Mouse (Mus musculus): ENCODE results near the gene 2900026A02Rik. TPM values are rescaled to one million over a fixed set of nuclear protein-coding genes. Genes with fewer than 3 reads are reported as not detected.
"Not testable (repeated sequence)": the region's sequence is repeated elsewhere in the genome, so short reads cannot be mapped to it uniquely, and the experiment has no call there.

The 2900026A02Rik gene
- total RNA-seq, 1 experiment = 12.3 TPM

DNA sequence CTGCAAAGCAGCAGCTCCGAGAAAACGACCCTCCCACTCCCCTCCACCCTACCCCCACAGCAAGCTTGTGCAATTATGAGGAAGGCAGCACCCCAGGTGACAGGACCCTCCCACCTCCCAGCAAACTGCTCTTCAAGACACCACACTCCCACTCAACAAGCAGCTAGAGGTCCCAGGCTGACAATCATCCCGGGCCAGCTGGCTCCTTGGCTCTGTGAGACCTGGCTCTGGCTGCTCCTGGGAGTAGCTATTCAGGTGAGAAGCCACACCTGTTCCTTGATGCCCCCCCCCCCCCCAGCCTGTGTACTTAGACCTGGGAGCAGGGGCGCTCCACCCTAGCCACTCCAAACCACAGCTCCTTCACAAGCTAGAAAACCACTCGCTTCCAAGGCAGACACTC, 107.9 kb downstream of the 2900026A02Rik start:
- H3K9me3 ChIP-seq (ENCODE audit: control insufficient read depth, insufficient read depth, low read depth, low read length) = no peaks in the 10 kb centered on the region
- in situ Hi-C loops (cut with MboI; ENCODE audit: low sequenced_read_pairs in 2 of 2, unreplicated experiment in 2 of 2) = no loop called here

DNA sequence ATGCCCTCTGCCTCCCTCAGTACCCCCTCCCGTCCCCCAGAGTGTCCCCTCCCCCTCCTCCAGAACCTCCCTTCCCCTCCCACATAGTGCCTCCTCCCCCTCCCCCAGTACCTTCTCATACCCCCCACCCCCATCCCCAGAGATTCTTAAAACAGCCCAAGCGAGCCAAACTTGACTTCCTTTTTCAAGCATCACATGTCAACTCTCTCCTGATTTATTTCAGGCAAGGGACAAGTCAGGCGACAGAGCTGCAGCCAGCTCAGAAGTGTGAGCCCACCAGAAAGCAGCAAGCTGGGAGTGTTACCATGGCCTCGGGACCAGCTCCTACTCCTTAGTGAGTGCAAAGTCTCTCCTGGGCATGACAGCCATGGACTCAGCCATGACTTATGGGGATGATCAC, 109.7 kb downstream of the 2900026A02Rik start:
- Histone ChIP-seq H3K9ac (ENCODE audit: insufficient read depth, low read depth, low read length, poor library complexity, severe bottlenecking) (no peak overlapping the region), H3K36me3 (ENCODE audit: control insufficient read depth, insufficient read depth, low read length, poor library complexity, severe bottlenecking) (no peaks in the 10 kb centered on the region), H3K4me1 (ENCODE audit: control insufficient read depth in 2 of 2, insufficient read depth in 2 of 2, low read length in 2 of 2, poor library complexity in 1 of 2) (peaks cover 2 to 32% of the 10 kb centered on the region in 2 experiments; a peak in 2 of 4 replicates), H3K27ac (ENCODE audit: insufficient read depth, low read depth, low read length, poor library complexity, severe bottlenecking) (no peak overlapping the region), H3K4me3 (ENCODE audit: insufficient read depth in 1 of 2, low read depth in 1 of 2, low read length in 2 of 2, poor library complexity in 1 of 2, severe bottlenecking in 1 of 2) (no peak overlapping the region), H3K9me3 (ENCODE audit: control insufficient read depth, insufficient read depth, low read depth, low read length) (no peaks in the 10 kb centered on the region)
- no peak for DNase-seq (ENCODE audit: low read depth, low spot score)
- in situ Hi-C loops (cut with MboI; ENCODE audit: low sequenced_read_pairs in 2 of 2, unreplicated experiment in 2 of 2) = no loop called here
- no peak for TF ChIP-seq HCFC1 (IDR thresholded peaks at IDR 0.05; ENCODE audit: borderline replicate concordance, insufficient read depth, low read length)
- no peak for TF ChIP-seq CHD2 (IDR thresholded peaks at IDR 0.05; ENCODE audit: low read depth, low read length)
- no peak for TF ChIP-seq MAFK (IDR thresholded peaks at IDR 0.05; ENCODE audit: insufficient read depth, low read depth, low read length)
- TF ChIP-seq ZC3H11A (IDR thresholded peaks at IDR 0.05; ENCODE audit: borderline replicate concordance, low read depth, low read length) = no peak

More for the DNA sequence above, 107.9 kb downstream of the 2900026A02Rik start:
- no peak overlapping the region for H3K27ac ChIP-seq (ENCODE audit: insufficient read depth, low read depth, low read length, poor library complexity, severe bottlenecking)
- no peak overlapping the region for H3K4me3 ChIP-seq (ENCODE audit: insufficient read depth in 1 of 2, low read depth in 1 of 2, low read length in 2 of 2, poor library complexity in 1 of 2, severe bottlenecking in 1 of 2)
- H3K4me1 ChIP-seq (ENCODE audit: control insufficient read depth in 2 of 2, insufficient read depth in 2 of 2, low read length in 2 of 2, poor library complexity in 1 of 2) = peaks cover 2 to 33% of the 10 kb centered on the region in 2 experiments; a peak in 2 of 4 replicates
- no peaks in the 10 kb centered on the region for H3K36me3 ChIP-seq (ENCODE audit: control insufficient read depth, insufficient read depth, low read length, poor library complexity, severe bottlenecking)
- DNase-seq (ENCODE audit: low read depth, low spot score) = no peak
- TF ChIP-seq CHD2 (IDR thresholded peaks at IDR 0.05; ENCODE audit: low read depth, low read length) (no peak), HCFC1 (IDR thresholded peaks at IDR 0.05; ENCODE audit: borderline replicate concordance, insufficient read depth, low read length) (no peak), ZC3H11A (IDR thresholded peaks at IDR 0.05; ENCODE audit: borderline replicate concordance, low read depth, low read length) (no peak), ZNF384 (IDR thresholded peaks at IDR 0.05; ENCODE audit: low read depth, low read length) (no peak), MAFK (IDR thresholded peaks at IDR 0.05; ENCODE audit: insufficient read depth, low read depth, low read length) (no peak)
- no peak overlapping the region for H3K9ac ChIP-seq (ENCODE audit: insufficient read depth, low read depth, low read length, poor library complexity, severe bottlenecking)

DNA sequence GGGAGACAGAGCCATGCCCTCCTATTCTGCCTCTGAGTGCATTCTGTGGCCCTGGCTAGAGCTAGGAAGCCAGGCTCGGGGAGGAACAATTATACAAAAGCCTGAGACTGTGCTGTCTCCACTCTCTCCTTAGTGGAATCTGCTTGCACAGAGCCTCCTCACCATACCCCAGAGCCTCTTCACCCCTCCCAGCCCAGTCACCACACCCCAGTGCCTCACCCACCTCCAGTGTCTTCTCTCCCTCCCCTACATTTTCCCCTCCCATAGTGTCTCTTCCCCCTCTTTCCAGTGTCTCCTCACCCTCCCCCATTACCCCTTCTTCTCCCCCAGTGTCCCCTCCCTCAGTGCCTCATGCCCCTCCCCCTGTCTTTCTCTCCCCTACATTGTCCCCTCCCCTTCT, 110.1 kb downstream of the 2900026A02Rik start:
- in situ Hi-C loops (cut with MboI; ENCODE audit: low sequenced_read_pairs in 2 of 2, unreplicated experiment in 2 of 2) = no loop called here
- no peak for TF ChIP-seq HCFC1 (IDR thresholded peaks at IDR 0.05; ENCODE audit: borderline replicate concordance, insufficient read depth, low read length)
- no peak for TF ChIP-seq CHD2 (IDR thresholded peaks at IDR 0.05; ENCODE audit: low read depth, low read length)
- TF ChIP-seq MAFK (IDR thresholded peaks at IDR 0.05; ENCODE audit: insufficient read depth, low read depth, low read length) = no peak
- no peak for TF ChIP-seq ZNF384 (IDR thresholded peaks at IDR 0.05; ENCODE audit: low read depth, low read length)
- TF ChIP-seq ZC3H11A (IDR thresholded peaks at IDR 0.05; ENCODE audit: borderline replicate concordance, low read depth, low read length) = no peak
- no peaks in the 10 kb centered on the region for H3K9me3 ChIP-seq (ENCODE audit: control insufficient read depth, insufficient read depth, low read depth, low read length)
- no peak for DNase-seq (ENCODE audit: low read depth, low spot score)
- peak overlapping the region; percentile 32; the same call in 1 of the 2 replicates for H3K27ac ChIP-seq (ENCODE audit: insufficient read depth, low read depth, low read length, poor library complexity, severe bottlenecking)
- no peaks in the 10 kb centered on the region for H3K36me3 ChIP-seq (ENCODE audit: control insufficient read depth, insufficient read depth, low read length, poor library complexity, severe bottlenecking)
- H3K4me1 ChIP-seq (ENCODE audit: control insufficient read depth in 2 of 2, insufficient read depth in 2 of 2, low read length in 2 of 2, poor library complexity in 1 of 2) = peaks cover 2 to 29% of the 10 kb centered on the region in 2 experiments; a peak in 2 of 4 replicates
- no peak overlapping the region for H3K9ac ChIP-seq (ENCODE audit: insufficient read depth, low read depth, low read length, poor library complexity, severe bottlenecking)
- H3K4me3 ChIP-seq (ENCODE audit: insufficient read depth in 1 of 2, low read depth in 1 of 2, low read length in 2 of 2, poor library complexity in 1 of 2, severe bottlenecking in 1 of 2) = no peak overlapping the region

GRCm38 (mm10) chr5:113109651-113110050, 111.4 kb downstream of the 2900026A02Rik start:
- H3K4me3 ChIP-seq (ENCODE audit: insufficient read depth in 1 of 2, low read depth in 1 of 2, low read length in 2 of 2, poor library complexity in 1 of 2, severe bottlenecking in 1 of 2); H3K9me3 ChIP-seq (ENCODE audit: control insufficient read depth, insufficient read depth, low read depth, low read length); H3K36me3 ChIP-seq (ENCODE audit: control insufficient read depth, insufficient read depth, low read length, poor library complexity, severe bottlenecking); DNase-seq (ENCODE audit: low read depth, low spot score); H3K9ac ChIP-seq (ENCODE audit: insufficient read depth, low read depth, low read length, poor library complexity, severe bottlenecking); H3K27ac ChIP-seq (ENCODE audit: insufficient read depth, low read depth, low read length, poor library complexity, severe bottlenecking): not testable (repeated sequence)
- in situ Hi-C loops (cut with MboI; ENCODE audit: low sequenced_read_pairs in 2 of 2, unreplicated experiment in 2 of 2) = loop anchor here in 1 of 2 experiments (10.0 kb wide), 1 partner anchor 45 kb away; no protein-coding TSS in a partner anchor
- peaks cover 0 to 22% of the 10 kb centered on the region in 2 experiments; a peak in 2 of 4 replicates for H3K4me1 ChIP-seq (ENCODE audit: control insufficient read depth in 2 of 2, insufficient read depth in 2 of 2, low read length in 2 of 2, poor library complexity in 1 of 2)

DNA sequence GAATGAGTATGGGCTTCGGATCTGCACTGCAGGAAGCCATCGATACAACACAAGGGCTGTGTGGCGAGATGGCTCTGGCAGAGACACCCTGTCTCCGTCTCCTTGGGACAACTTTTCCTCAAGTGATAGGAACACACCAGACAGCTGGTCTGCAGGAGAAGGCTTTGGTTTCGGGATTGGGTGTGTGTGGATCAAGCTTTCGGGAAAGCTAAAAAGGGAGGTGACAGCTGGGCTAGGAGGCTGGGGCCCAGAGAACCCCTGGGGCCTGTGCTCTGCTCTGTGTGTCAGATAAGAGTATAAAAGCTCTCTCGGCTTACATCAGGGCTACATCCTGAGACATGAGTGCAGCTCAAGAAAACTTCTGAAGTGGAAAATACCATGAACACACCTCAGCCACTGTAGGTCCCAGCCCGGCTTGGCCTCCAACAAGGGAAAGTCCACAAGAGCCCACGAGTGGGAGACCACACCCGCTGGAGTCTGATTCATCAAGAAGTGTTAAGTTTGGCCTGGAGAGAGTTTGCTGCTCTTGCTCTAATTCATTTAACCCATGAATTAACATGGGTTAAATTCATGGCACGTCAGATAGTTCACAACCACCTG, 112.8 kb downstream of the 2900026A02Rik start:
- in situ Hi-C loops (cut with MboI; ENCODE audit: low sequenced_read_pairs in 2 of 2, unreplicated experiment in 2 of 2) = loop anchor here in 1 of 2 experiments (10.0 kb wide), 1 partner anchor 47 kb away; no protein-coding TSS in a partner anchor
- Histone ChIP-seq H3K9ac (ENCODE audit: insufficient read depth, low read depth, low read length, poor library complexity, severe bottlenecking) (no peak overlapping the region), H3K27ac (ENCODE audit: insufficient read depth, low read depth, low read length, poor library complexity, severe bottlenecking) (no peak overlapping the region), H3K36me3 (ENCODE audit: control insufficient read depth, insufficient read depth, low read length, poor library complexity, severe bottlenecking) (no peaks in the 10 kb centered on the region), H3K9me3 (ENCODE audit: control insufficient read depth, insufficient read depth, low read depth, low read length) (no peaks in the 10 kb centered on the region), H3K4me1 (ENCODE audit: control insufficient read depth in 2 of 2, insufficient read depth in 2 of 2, low read length in 2 of 2, poor library complexity in 1 of 2) (peaks cover 0 to 13% of the 10 kb centered on the region in 2 experiments; a peak in 2 of 4 replicates), H3K4me3 (ENCODE audit: insufficient read depth in 1 of 2, low read depth in 1 of 2, low read length in 2 of 2, poor library complexity in 1 of 2, severe bottlenecking in 1 of 2) (no peak overlapping the region)
- DNase-seq (ENCODE audit: low read depth, low spot score) = no peak
- TF ChIP-seq HCFC1 (IDR thresholded peaks at IDR 0.05; ENCODE audit: borderline replicate concordance, insufficient read depth, low read length) (no peak), ZC3H11A (IDR thresholded peaks at IDR 0.05; ENCODE audit: borderline replicate concordance, low read depth, low read length) (no peak), CHD2 (IDR thresholded peaks at IDR 0.05; ENCODE audit: low read depth, low read length) (no peak), ZNF384 (IDR thresholded peaks at IDR 0.05; ENCODE audit: low read depth, low read length) (no peak), MAFK (IDR thresholded peaks at IDR 0.05; ENCODE audit: insufficient read depth, low read depth, low read length) (no peak)

Data from ES-E14 (cell line).